Mouse (Mus musculus) megakaryocyte, embryonic 14.5 days (primary cell): ENCODE data around the gene H2al1j.

ENCODE experiments used
- FLI1 ChIP-seq: IDR thresholded peaks from 2 replicates; pipeline ENCODE4 v1.6.1; 2012; ENCODE audit warnings: low read length, inconsistent platforms, mixed read lengths
- GATA1 ChIP-seq: IDR thresholded peaks from 3 replicates; pipeline ENCODE4 v1.6.1; 2012; ENCODE audit warnings: mixed read lengths, low read length, inconsistent platforms, borderline replicate concordance

GRCm38 (mm10) chrX:11361261-11361660 lies 33.6 kb downstream of the H2al1j start:
- no peak for TF ChIP-seq GATA1
- no peak for TF ChIP-seq FLI1
